Mouse (Mus musculus) brain, embryonic 14.5 days (tissue): ENCODE data around the gene Usp39. TPM values are rescaled to one million over a fixed set of nuclear protein-coding genes. Genes with fewer than 3 reads are reported as not detected.

Experiments
- DNase-seq: peaks from one replicate; pipeline ENCODE4 v3.0.0-alpha.2; 2011; ENCODE audit warnings: low read depth
- CTCF ChIP-seq: fragments of 200-500 bp; IDR thresholded peaks from 2 replicates; pipeline ENCODE4 v1.5.1; 2012; ENCODE audit warnings: inconsistent platforms, mild to moderate bottlenecking, moderate library complexity, borderline replicate concordance; ENCODE audit not compliant: insufficient read depth, insufficient read length; ENCODE audit errors: extremely low read depth
- POLR2A ChIP-seq: fragments of 200-500 bp; IDR thresholded peaks from 2 replicates; pipeline ENCODE4 v1.6.1; 2012; ENCODE audit warnings: mild to moderate bottlenecking, inconsistent platforms, borderline replicate concordance; ENCODE audit not compliant: poor library complexity, insufficient read depth, insufficient read length, severe bottlenecking; ENCODE audit errors: extremely low read depth
- polyA plus RNA-seq: library from polyadenylated mRNA; depleted of rRNA; stranded (reverse); fragments of >200 nt; gene quantifications from 2 replicates; pipeline ENCODE4 v1.2.3, GENCODE M21; 2012

The Usp39 gene
- polyA plus RNA-seq, 1 experiment, result 47.3 TPM

- no peak for TF ChIP-seq CTCF
- TF ChIP-seq POLR2A, result no peak
- DNase-seq, result no peak
Observed at GRCm38 (mm10) chr6:72315384-72315783, 29.6 kb downstream of the Usp39 start.

- DNase-seq, result no peak
- TF ChIP-seq CTCF, result no peak
- no peak for TF ChIP-seq POLR2A
Observed at GRCm38 (mm10) chr6:72313124-72313867, 31.7 kb downstream of the Usp39 start.

- TF ChIP-seq CTCF, result no peak
- no peak for TF ChIP-seq POLR2A
- DNase-seq, result no peak
Observed at GRCm38 (mm10) chr6:72312198-72312597, 32.8 kb downstream of the Usp39 start.

- TF ChIP-seq POLR2A (no peak), CTCF (no peak)
- no peak for DNase-seq
Observed at GRCm38 (mm10) chr6:72303510-72303909, 41.5 kb downstream of the Usp39 start.

- no peak for DNase-seq
- TF ChIP-seq POLR2A (no peak), CTCF (no peak)
Observed at GRCm38 (mm10) chr6:72302349-72302925, 42.5 kb downstream of the Usp39 start.

- DNase-seq, result no peak
- TF ChIP-seq POLR2A (no peak), CTCF (no peak)
Observed at GRCm38 (mm10) chr6:72297825-72298224, 47.2 kb downstream of the Usp39 start.

- TF ChIP-seq CTCF (no peak), POLR2A (no peak)
- no peak for DNase-seq
Observed at GRCm38 (mm10) chr6:72292972-72293651, 51.9 kb downstream of the Usp39 start.

- no peak for TF ChIP-seq CTCF
- no peak for TF ChIP-seq POLR2A
- DNase-seq, result no peak
Observed at GRCm38 (mm10) chr6:72289484-72289883, 55.5 kb downstream of the Usp39 start.

GRCm38 (mm10) chr6:72283914-72284313, 61.1 kb downstream of the Usp39 start:
- DNase-seq, result peak; percentile 27
- TF ChIP-seq POLR2A (no peak), CTCF (peak; percentile 59; the same call in 1 of the 2 replicates)

- no peak for DNase-seq
- no peak for TF ChIP-seq CTCF
- no peak for TF ChIP-seq POLR2A
Observed at GRCm38 (mm10) chr6:72280410-72280998, 64.5 kb downstream of the Usp39 start.

- DNase-seq, result no peak
- no peak for TF ChIP-seq POLR2A
- TF ChIP-seq CTCF, result no peak
Observed at GRCm38 (mm10) chr6:72279505-72279904, 65.5 kb downstream of the Usp39 start.
